Mouse (Mus musculus) brain, embryonic 18.5 days (tissue): Measurements from ENCODE around the gene Rbak.
"Not testable (repeated sequence)": the region's sequence is repeated elsewhere in the genome, so short reads cannot be mapped to it uniquely, and the experiment has no call there.

Experiments used
- DNase-seq: peaks from one replicate; pipeline ENCODE4 v3.0.0-alpha.2; 2012; ENCODE audit warnings: low read depth, low spot score

Rbak gene

DNA sequence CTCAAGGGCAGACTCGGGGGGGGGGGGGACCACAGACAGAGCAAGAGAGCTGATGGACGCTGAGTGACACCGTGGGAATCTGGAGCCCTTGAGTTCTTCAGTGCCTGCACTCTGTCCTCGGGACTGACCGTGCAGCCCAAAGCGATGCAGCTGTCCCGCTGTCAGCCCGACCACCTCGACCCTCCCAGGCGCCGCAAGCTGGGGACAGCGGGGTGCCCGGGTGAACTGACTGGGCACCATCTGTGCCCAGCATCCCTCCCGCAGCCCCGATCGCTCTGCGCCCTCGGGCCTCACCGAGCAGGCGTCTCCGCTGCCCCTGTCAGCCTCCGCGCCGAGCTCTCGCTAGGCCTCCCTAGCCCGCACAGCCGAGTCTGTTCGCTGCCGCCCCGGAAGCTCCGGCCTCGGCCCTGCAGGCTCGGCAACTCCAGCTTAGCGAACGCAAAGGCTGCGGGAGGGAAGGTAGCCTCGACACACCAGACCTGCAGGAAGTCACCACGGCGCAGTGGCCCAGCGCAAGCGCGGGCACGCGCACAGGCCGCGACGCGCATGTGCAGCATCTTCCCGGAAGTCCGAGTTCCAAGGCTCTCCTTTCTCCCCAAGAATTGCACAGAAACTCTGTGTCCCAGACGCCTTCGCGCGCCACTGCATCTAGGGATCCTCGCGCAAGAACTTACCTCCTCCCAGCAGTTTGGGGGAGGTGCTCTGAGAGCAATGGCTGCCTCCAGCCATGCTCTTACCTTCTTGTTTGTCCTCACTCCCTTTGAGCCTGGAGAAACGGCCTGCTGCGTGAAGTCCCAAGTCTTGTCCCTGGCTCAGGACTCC lies at the start of gene Rbak, which contains the start of gene Spdye4b:
TSS of gene Rbak (minus strand) at position 521 of the 822 bp plus-strand sequence.
TSS of gene Spdye4b (plus strand) at position 763 of the 822 bp plus-strand sequence.
- peak; percentile 93 for DNase-seq

DNA sequence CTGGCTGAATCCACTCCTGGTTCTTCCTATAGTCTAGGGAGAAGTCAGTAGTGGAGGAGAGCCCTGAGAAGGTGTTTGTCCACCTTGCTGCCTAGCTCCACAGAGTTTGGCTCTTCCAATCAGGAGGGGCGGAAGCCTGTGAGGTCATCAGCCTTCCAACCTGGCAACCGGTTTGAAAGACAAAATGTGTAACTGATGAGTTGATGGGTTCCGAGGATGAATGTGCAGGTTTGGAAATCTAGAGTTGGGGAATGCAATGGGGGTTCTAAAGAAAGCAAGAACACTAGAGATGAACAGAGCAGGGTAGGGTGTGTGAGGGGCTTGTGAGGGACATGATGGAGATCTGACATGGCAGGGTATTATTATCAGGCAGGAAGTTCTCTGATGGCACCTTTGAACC lies 46.2 kb upstream of the Rbak start, which contains the start of gene Spdye4a:
TSS of gene Spdye4a (minus strand) at position 101 of the 400 bp plus-strand sequence.
- no peak for DNase-seq

DNA sequence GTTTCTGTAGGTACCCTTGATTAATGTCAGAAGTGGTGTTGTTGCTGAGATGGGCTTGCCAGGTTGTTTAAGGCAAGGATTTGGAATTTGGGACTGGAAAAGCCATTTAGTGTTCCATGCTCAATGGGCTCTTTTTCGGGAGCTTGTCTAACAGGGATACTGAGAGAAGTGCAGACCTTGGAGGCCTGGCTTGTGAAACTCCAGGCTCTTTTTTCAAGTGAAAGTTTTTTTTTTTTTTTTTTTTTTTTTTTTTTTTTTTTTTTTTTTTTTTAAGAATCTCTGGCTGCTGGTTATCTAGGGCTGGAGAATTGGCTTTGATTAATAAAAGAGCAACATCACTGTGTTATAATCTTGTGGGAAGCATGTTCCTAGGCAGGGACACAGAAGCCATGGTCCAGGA lies 41.7 kb upstream of the Rbak start:
- DNase-seq: no peak

DNA sequence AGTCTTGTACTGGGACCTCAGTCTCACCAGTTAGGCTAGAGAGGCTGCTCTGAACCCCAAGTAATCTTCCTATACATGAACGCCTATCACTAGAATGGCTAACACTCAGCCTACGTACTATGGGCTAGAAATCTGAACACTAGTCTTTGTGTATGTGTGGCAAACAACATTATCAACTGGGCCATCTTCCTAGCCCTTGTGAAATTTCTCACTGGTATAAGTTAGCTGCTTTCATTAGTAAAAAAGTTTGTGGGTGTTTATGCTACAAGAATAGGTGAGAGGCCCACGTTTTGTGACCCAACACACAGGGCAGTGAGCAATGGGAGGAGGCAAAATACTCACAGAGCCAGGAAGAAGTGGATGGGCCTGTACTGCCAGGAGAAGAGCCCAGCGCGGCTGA lies 40.4 kb upstream of the Rbak start:
- no peak for DNase-seq

DNA sequence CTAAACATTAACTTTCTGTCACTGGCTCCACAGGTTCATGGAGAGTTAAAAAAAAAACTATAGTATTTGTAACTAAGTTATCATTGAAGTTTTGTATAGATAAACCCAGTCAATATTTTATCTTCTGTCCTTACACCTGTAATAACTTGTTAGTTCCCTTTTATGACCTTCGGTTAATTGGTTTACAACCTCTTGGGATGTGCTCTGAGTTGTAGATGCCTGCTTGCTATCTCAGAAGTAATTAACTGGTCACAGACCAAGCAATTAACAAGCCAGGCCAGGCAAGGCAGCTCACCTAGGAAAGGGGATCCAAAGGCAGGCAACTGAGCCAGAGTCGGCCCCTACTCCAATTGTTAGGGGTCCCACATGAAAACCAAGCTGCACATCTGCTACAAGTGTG lies 33.3 kb upstream of the Rbak start:
- DNase-seq: no peak

DNA sequence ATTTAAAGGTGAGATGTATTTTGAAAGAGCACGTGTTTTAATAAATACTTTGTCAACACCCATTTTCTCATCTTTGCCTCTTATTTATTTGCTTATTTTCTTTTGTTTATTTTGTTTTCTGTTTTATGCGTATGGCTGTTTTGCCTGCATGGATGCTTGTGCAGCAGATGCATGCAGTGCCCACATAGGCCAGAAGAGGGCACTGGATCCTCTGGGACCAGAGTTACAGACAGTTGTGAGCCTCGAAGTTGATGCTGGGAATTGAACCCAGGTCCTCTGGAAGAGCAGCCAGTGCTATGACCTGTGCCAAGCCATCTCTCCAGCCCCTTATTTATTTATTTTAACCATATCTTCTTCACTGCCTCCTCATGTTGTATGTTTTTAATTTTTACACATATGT lies 24.4 kb upstream of the Rbak start:
- DNase-seq: no peak

DNA sequence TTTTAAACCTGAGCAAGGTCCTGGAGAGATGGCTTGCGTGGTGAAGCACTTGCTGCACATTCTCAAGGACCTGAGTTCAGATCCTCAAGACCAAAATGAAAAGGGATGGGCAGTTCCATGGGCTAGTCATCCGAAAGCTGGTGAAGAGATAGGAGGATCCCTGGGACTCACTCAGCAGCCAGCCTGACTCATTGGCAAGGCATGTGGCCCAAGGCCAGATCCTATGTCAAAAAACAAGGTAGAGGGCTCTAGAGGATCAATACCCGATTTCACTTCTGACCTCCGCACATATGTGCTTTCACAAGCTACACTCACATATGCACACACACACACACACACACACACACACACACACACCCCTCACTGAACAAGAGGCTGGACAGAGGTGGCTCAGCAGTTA lies 15.9 kb upstream of the Rbak start:
- no peak for DNase-seq

DNA sequence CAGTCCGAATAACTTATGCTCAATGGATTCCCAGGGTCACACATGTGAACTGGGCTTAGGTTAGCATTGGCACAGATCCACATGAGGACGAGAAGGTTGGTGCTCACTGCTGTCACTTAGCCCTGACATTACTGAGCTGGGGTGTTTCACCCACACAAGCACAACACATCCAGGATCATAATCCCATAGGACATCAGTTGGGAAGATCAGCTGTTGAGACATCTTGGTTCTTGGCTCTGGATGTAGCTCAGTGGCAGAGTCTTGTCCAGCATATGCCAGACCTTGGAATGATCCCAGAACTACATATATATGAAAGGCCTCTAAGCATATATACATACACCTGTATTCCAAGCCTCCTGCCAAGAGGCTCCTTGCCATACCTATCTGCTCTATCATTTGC lies 14.6 kb upstream of the Rbak start:
- DNase-seq: no peak

DNA sequence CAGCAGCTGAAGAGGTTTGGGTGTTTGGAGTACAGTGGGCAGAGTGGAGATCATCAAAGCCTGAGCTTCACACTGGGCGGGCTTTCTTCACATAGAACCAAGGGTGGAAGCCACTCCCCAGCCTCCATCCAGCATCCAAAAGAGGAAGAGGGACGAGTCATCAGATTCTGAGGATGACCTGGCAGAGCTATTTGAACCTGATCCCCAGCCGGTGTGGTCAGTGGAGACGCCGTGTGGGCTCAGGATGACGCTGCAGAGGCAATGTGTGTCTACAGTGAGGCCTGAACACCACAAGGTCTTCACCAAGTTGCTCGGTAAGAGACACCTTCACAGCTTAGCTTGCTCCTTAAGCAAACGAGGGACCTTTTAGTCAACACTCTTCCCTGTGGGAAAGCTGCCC lies 14.2 kb upstream of the Rbak start:
- not testable (repeated sequence) for DNase-seq

DNA sequence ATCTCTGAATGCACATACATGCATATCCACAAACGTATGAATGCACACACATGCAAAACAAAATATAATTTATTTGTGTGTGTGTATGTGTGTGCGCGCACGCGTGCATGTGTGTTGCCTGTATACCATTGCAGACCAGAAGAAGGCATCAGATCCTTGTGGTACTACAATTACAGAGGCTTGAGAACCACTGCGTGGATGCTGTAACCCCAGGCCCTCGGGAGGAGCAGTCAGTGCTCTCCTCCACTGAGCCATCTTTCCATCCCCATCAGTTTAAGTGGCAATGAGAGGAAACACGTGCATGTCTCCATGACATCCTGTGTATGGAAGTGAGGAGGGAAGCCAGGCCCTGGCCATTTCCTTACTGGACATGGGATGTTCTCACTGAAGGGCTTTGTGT lies 12.2 kb upstream of the Rbak start:
- DNase-seq: no peak

DNA sequence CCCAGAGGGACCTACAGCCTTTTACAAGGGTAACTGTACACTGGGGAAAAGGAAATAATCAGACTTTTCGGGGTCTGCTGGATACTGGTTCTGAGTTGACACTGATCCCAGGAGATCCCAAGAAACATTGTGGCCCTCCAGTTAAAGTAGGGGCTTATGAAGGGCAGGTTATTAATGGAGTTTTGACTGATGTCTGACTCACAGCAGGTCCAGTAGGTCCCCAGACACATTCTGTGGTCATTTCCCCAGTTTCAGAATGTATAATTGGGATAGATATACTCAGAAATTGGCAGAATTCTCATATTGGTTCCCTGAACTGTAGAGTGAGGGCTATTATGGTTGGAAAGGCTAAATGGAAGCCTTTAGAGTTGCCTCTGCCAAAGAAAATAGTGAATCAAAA lies 7.4 kb upstream of the Rbak start:
- not testable (repeated sequence) for DNase-seq

DNA sequence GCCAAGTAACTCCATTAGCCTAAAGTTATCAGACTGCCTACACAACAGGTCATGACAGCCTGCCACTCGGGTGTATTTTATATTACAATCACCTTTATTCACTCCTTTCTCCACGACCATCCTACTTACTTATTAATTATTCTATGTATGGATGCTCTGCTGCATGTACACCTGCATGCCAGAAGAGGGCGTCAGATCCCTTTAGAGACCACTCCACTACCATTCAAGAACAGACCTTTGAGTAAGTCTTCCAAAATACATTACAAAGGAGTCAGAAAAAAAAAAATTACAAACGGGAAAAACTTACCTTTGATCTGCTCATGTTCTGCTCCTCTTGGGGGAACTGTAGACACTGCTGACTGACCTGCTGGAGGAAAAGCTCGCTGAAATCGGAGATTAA lies 1.4 kb downstream of the Rbak start:
- DNase-seq: no peak

DNA sequence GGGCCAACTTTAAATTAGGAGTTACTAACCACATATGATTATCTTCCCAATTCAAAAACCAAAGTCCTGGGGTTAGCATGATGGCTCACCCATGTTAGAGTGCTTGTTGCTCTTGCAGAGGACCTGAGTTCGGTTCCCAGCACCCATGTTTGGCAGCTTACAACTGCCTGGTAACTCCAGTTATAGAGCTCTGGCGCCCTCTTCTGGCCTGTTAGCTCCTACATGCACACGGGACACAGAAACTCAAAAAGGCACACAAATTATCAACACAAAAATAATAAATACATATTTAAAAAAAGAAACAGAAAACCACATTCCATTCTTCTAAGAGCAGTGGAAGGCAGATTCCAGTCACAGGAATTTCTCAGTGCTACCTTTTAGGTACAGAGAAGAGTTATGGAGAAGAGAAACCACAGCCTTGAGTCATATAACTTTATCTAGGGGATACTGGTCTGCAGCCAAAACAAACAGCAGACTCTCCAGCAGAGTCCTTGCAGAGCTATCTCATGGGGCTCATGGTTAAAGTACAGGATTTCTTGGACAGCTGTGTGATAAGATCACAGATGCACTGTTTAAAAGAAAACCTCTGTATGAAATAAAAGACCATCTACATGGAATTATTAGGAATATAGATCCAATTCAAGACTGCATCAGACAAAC lies 2.9 kb downstream of the Rbak start:
- no peak for DNase-seq

DNA sequence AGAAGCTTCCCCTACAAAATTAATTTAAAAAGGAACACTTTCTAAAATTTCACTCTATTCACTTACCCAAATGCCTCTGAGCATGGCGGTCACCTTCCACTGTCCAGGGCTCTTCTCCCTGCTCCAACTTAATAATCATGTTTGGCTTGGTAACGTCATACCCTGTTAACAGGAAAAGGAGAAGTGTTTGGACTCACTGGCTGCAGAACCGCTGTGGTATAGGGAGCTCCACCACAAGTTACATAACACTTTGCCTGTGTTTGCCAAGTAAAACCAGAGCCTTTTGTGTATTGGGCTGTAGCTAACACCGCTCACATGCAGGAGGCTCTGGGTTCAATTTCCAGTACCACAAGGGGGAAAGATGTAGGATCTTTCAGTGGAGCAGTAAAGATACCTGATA lies 4.6 kb downstream of the Rbak start:
- no peak for DNase-seq

DNA sequence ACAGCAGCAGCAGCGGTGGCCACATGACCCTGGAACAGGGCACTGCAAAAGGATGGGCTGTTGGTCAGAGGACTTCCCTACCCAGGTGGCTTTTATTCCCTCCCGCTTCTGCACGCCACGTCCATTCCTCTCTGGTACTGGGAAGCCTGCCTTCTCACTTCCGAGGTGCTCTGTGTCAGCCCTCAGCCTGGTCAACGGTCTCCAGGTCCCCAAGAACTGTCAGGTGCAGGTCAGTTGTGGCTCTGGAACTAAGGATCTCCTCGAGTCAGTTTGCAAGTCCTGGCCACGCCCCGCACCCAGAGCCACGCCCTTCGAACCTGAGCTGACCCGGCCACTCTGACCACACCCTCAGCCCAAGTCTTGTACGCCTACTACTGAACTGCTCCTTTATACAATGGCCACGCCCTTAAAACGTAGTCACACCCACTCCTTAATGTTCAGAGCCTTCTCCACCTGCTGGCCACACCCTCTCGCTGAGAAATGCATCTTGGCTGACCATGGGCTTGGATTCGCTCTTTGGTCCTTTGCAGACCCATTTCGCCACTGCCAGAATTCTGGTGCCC lies 15.0 kb downstream of the Rbak start:
- DNase-seq: no peak

DNA sequence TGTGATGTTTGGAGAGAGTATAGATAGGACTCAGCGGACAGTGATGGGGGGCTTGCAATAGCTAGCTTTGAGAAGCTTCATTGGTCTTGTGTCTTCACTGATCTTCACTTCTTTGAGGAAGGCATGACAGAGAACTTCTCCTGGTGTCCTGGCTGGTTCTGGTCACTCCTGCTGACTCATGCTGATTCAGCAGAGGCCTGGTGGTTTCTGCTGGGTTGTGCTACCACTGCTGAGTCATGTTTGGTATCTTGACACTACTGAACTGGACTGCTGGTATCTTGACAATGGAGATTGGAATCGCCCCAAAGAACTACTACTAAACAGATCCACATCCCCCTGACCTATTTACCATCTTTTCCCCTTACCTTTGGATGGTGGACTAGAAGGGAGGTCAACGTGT lies 25.0 kb downstream of the Rbak start:
- no peak for DNase-seq

DNA sequence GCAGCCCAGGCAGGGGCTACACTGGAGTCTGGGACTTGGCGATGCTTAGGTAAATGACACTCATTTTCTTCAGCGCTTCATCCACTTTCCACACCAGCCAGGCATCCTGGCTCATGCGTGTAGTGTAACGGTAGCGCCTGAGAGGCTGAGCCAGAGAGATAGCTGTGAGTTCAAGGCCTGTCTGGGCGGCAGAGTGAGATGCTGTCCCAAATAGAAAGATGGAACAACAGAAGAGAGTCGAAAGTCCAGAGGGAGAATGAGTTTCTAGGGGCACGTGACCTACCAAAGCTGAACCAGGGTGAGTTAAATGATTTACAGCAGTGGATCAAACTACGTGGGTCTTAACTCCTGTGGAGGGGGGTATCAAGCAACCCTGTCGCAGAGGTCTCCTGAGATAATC lies 26.8 kb downstream of the Rbak start:
- DNase-seq: no peak

DNA sequence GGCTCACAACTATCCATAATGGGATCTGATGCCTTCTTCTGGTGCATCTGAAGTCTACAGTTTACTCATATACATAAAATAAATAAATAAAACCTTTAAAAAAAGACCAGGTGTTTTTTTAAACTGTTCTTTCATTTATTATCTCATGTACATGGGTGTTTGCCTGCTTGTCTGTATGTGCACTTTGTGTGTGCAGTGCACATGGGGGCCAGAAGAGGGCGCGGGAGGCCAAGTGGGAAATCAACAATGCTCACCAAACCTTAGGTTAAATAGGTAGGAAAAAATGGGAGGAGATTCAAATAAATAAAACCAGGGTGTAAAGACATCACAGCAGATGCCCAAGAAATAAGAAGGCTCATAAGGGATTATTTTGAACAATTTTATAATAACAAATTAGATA lies 30.5 kb downstream of the Rbak start:
- DNase-seq: no peak

DNA sequence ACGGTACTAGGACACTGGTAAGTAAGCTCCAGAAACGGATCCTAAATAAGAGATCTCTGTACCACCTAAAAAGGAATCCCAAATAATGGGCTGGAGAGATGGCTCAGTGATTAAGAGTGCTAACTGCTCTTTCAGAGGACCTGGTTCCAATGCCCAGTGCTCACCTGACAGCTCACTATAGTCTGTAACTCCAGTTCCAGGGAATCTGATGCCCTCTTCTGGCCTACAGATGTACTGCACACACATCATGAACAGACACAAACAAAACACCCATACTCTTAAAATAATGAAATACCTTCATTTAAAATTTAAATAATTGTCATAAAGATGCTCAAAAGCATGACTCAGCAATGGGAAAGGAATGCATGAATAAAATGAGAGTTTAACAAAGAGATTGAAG lies 31.0 kb downstream of the Rbak start:
- DNase-seq: no peak

DNA sequence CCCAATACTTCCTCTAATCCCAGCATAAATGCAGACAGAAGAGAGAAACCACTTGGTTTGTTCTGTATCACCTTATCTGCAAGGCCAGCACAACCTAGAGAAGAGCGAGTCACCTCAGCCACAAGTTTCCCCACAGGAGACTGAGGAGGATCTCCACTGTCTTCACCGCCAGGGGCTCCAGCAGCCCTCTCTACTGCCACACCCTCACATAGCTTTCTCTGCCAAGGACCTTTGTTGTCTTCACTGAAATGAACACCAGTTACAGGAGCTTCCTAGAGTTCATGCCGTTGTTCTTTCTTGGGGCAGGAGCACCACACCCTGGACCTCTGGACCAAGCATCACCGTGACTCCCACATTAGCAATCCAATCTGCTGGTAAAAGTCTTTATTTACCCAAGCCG lies 31.9 kb downstream of the Rbak start:
- DNase-seq: no peak

DNA sequence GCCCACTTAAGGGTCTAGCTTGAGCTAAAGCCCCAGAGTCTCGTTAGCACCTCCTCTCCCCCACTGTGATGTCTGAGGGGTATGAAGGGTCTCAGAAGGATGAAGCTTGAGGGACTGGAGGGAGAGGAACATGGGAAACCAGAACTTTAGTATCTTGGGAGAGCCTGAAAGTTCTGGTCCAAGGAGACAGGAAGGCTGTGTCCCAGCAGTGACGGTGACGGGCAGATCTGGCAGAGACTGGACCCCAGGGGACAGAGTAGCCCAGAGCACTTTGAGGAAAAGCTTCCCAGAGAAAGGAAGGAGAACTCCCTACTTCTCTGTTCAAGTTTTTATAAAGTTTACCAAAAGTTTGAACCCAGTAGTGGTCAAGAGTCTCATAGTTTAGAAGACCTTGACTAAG lies 33.1 kb downstream of the Rbak start, which contains the start of gene Olfr718-ps1:
TSS of gene Olfr718-ps1 (minus strand) at position 101 of the 400 bp plus-strand sequence.
- DNase-seq: no peak

DNA sequence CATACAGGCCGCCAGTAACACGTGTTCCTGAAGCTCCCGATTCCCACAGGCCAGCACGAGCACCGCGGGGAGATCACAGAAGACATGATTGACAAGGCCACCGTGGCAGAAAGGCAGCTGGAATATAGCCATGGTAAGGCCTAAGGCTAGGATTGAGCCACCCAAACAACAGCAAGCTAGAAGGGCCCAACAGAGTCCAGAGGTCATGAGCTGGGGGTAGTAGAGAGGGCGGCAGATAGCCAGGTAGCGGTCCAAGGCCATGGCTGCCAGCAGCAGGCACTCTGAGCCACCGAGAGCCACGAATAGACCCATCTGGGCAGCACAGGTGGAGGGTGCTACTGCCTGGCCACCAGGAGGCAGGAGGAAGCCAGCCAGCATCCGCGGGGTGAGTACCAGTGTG lies 43.0 kb downstream of the Rbak start:
- DNase-seq: no peak

DNA sequence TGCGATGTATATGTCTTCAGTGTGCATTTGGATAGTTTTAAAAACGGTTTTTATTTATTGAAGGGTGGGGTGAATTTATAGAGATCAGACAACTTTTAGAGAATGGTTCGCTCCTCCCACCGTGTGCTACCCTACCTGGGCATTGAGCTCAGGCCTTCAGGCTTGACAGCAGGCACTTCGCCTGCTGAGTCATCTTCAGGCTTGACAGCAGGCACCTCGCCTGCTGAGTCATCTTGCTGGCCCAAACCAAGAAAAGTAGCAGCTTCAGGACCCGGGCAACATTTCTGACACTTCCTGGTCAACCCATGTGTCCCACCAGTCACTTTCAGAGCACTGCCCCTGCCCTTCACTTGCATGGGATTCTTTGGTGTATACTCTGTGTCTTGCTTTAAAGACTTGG lies 45.5 kb downstream of the Rbak start:
- DNase-seq: no peak
